10 mouse cellular contexts compared by ENCODE assay signal in genomic region chr1:158207620-158208019, GRCm38 (mm10).
"Had no signal": no experiment of that assay in that cellular context is flagged by ENCODE, and none has a peak within 500 bp of the region (broad histone marks: within the 10 kb centered on the region; RNA-seq: fewer than 3 reads in every experiment).

No protein-coding gene starts in this region.

- H3K27me3 ChIP-seq: limb, embryonic 15.5 days; liver, embryonic 13.5 days; midbrain, embryonic 15.5 days; neural tube, embryonic 12.5 days had no signal

- H3K4me3 ChIP-seq: limb, embryonic 15.5 days; liver, embryonic 13.5 days; midbrain, embryonic 15.5 days; neural tube, embryonic 12.5 days had no signal

- H3K4me1 ChIP-seq: limb, embryonic 15.5 days; liver, embryonic 13.5 days; midbrain, embryonic 15.5 days had no signal

- H3K9me3 ChIP-seq: limb, embryonic 15.5 days; midbrain, embryonic 15.5 days; neural tube, embryonic 12.5 days had no signal

- H3K27ac ChIP-seq: kidney, postnatal 0 days; limb, embryonic 15.5 days; liver, embryonic 13.5 days; midbrain, embryonic 15.5 days; neural tube, embryonic 12.5 days; stomach, postnatal 0 days had no signal

- DNase-seq: kidney, adult 9 months; kidney, postnatal 36 days; liver, embryonic 13.5 days; lung, adult 18-20 months; thymus, postnatal 25 days had no signal

- ATAC-seq: midbrain, embryonic 15.5 days had no signal

- H3K36me3 ChIP-seq: limb, embryonic 15.5 days; liver, embryonic 13.5 days; midbrain, embryonic 15.5 days; neural tube, embryonic 12.5 days had no signal
